Mouse (Mus musculus): ENCODE data around the gene L3mbtl1.

- TF ChIP-seq CTCF (IDR thresholded peaks at IDR 0.05; ENCODE audit: low read depth, low read length) = no peak
- TF ChIP-seq POLR2A (IDR thresholded peaks at IDR 0.05; ENCODE audit: extremely low read depth, insufficient read depth, low read length) = no peak
These were observed 64.0 kb downstream of the L3mbtl1 start for GRCm38 (mm10) chr2:163007299-163007698.
